Comparison of ENCODE assay signal across 8 mouse cellular contexts in genomic region chr6:91685533-91685883, GRCm38 (mm10). TPM values are rescaled to one million over a fixed set of nuclear protein-coding genes. Genes with fewer than 3 reads are reported as not detected.
DNase-seq lines count a peak whose midpoint lies in the region; ATAC-seq lines count a peak whose summit lies in the region.

No protein-coding gene starts in this region.

- H3K27me3 ChIP-seq in embryonic facial prominence, embryonic 14.5 days (replicated peaks; ENCODE audit: control insufficient read depth, insufficient read depth, low read length), result no peaks in the 10 kb centered on the region

- peak overlapping the region; percentile 92 for H3K4me3 ChIP-seq in embryonic facial prominence, embryonic 14.5 days (ENCODE audit: low read depth, low read length)

- H3K27ac ChIP-seq in embryonic facial prominence, embryonic 14.5 days (replicated peaks; ENCODE audit: low read depth, low read length), result peak overlapping the region; percentile 10; the same call in 1 of the 2 replicates

- H3K9ac ChIP-seq in embryonic facial prominence, embryonic 14.5 days (ENCODE audit: low read depth, low read length), result peak overlapping the region; percentile 92

- DNase-seq in layer of hippocampus, adult 11-12 months (ENCODE audit: low spot score), result peak; percentile 62
- DNase-seq in layer of hippocampus, postnatal 10 days (ENCODE audit: low spot score in 2 of 2), result no peak
- no peak for DNase-seq in embryonic facial prominence, embryonic 14.5 days (ENCODE audit: low spot score)
- DNase-seq in induced T-regulatory cell, adult 2 months (ENCODE audit: low read depth), result peak; percentile 23
- DNase-seq in lung, postnatal 10 days, result peak; percentile 54
- peak; percentile 84 for DNase-seq in telencephalon, adult 2 months (ENCODE audit: low read depth, low spot score)
- DNase-seq in urinary bladder, postnatal 14 days (ENCODE audit: low spot score), result no peak
- no peak for DNase-seq in ovary, adult 18-20 months (ENCODE audit: low spot score)

- no peaks in the 10 kb centered on the region for H3K9me3 ChIP-seq in embryonic facial prominence, embryonic 14.5 days (ENCODE audit: control insufficient read depth, low read length)

- no peak for ATAC-seq in embryonic facial prominence, embryonic 14.5 days (ENCODE audit: low read depth)

- no peaks in the 10 kb centered on the region for H3K36me3 ChIP-seq in embryonic facial prominence, embryonic 14.5 days (ENCODE audit: control insufficient read depth, insufficient read depth, low read length)

- 8% methylated on average over 2 of the region's 2 CpGs for WGBS in embryonic facial prominence, embryonic 14.5 days

- H3K4me2 ChIP-seq in embryonic facial prominence, embryonic 14.5 days (ENCODE audit: low read depth, low read length), result peak overlapping the region; percentile 95

- H3K4me1 ChIP-seq in embryonic facial prominence, embryonic 14.5 days (ENCODE audit: control insufficient read depth, insufficient read depth, low read length), result peaks cover 35% of the 10 kb centered on the region

RNA-seq across cellular contexts. Expression of gene Slc6a6, which starts 1.7 kb away (rescaled TPM):
- total RNA-seq in layer of hippocampus, postnatal 10 days (2021), result 100 to 1,000 TPM; 177 to 193 TPM
- polyA plus RNA-seq in embryonic facial prominence, embryonic 14.5 days (2014; fragmentation: Nextera tagmentation; extraction: Ambion mirVana), result 40.8 and 47.5 TPM in 2 replicates

Comparison
In these comparisons a context has a peak if more than half of its experiments do, and no peak if none do; other contexts are left out.
1. DNase-seq: peak in layer of hippocampus, adult 11-12 months (single experiment), induced T-regulatory cell, adult 2 months (single experiment), lung, postnatal 10 days (single experiment) and telencephalon, adult 2 months (single experiment); none in layer of hippocampus, postnatal 10 days (0 of 2), embryonic facial prominence, embryonic 14.5 days (single experiment), urinary bladder, postnatal 14 days (single experiment) and ovary, adult 18-20 months (single experiment).